Mouse (Mus musculus): ENCODE measurements at regions not wholly inside any gene's neighbourhood (a gene's known extent, or its start where the extent isn't known, plus 50 kb on each side); places are given as distances from the start of the nearest gene placed in this dataset.

DNA sequence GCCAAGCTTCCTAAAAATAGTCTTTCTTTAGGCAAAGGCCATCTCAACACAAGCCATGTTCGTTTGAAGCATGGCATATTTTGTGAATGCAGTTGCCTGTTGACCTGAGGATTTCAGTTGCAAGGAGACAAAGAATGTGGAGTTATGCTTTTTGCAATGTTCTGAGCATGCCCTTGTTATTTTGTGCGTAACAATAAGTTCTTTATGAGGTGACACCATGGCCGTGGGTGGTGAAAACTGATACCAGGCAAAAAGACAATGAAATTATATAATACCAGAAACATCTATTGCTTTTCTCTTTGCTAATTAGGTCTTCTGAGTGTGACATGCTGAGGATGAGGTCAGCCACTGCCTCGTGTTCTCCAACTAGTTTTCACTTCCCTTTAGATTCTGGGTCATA, 236.4 kb downstream of the Ttc32 start:
- H3K9me3 ChIP-seq (ENCODE audit: control insufficient read depth, low read length) = no peaks in the 10 kb centered on the region
- H3K9ac ChIP-seq (ENCODE audit: low read depth, low read length) = no peak overlapping the region
- no peaks in the 10 kb centered on the region for H3K36me3 ChIP-seq (ENCODE audit: control insufficient read depth, insufficient read depth, low read length)
- DNase-seq (ENCODE audit: low spot score) (no peak), ATAC-seq (ENCODE audit: low FRiP score) (no peak)
- no peak overlapping the region for H3K4me2 ChIP-seq (replicated peaks; ENCODE audit: low read depth, low read length)
- no peaks in the 10 kb centered on the region for H3K4me1 ChIP-seq (replicated peaks; ENCODE audit: control insufficient read depth, insufficient read depth, low read length)
- H3K27ac ChIP-seq (ENCODE audit: low read depth, low read length) = no peak overlapping the region
- H3K27me3 ChIP-seq (ENCODE audit: control insufficient read depth, insufficient read depth, low read length) = no peaks in the 10 kb centered on the region
- no peak overlapping the region for H3K4me3 ChIP-seq (ENCODE audit: low read depth, low read length)
- WGBS = 79% methylated on average over 4 of the region's 4 CpGs

- Histone ChIP-seq H3K27me3 (ENCODE audit: control insufficient read depth, insufficient read depth, low read length) (no peaks in the 10 kb centered on the region), H3K9ac (ENCODE audit: low read depth, low read length) (no peak overlapping the region), H3K27ac (ENCODE audit: low read depth, low read length) (no peak overlapping the region), H3K36me3 (ENCODE audit: control insufficient read depth, insufficient read depth, low read length) (no peaks in the 10 kb centered on the region), H3K4me1 (replicated peaks; ENCODE audit: control insufficient read depth, insufficient read depth, low read length) (no peaks in the 10 kb centered on the region), H3K9me3 (ENCODE audit: control insufficient read depth, low read length) (no peaks in the 10 kb centered on the region), H3K4me3 (ENCODE audit: low read depth, low read length) (no peak overlapping the region), H3K4me2 (replicated peaks; ENCODE audit: low read depth, low read length) (no peak overlapping the region)
- WGBS = 88% methylated on average over 2 of the region's 2 CpGs
- DNase-seq (ENCODE audit: low spot score) (no peak), ATAC-seq (ENCODE audit: low FRiP score) (no peak)
Observed at GRCm38 (mm10) chr12:9271484-9271883, 241.7 kb downstream of the Ttc32 start.

GRCm38 (mm10) chr12:9274181-9274580, 244.4 kb downstream of the Ttc32 start:
- DNase-seq (ENCODE audit: low spot score) (no peak), ATAC-seq (ENCODE audit: low FRiP score) (no peak)
- Histone ChIP-seq H3K9me3 (ENCODE audit: control insufficient read depth, low read length) (no peaks in the 10 kb centered on the region), H3K27me3 (ENCODE audit: control insufficient read depth, insufficient read depth, low read length) (no peaks in the 10 kb centered on the region), H3K27ac (ENCODE audit: low read depth, low read length) (no peak overlapping the region), H3K4me1 (replicated peaks; ENCODE audit: control insufficient read depth, insufficient read depth, low read length) (no peaks in the 10 kb centered on the region), H3K4me3 (ENCODE audit: low read depth, low read length) (no peak overlapping the region), H3K36me3 (ENCODE audit: control insufficient read depth, insufficient read depth, low read length) (no peaks in the 10 kb centered on the region), H3K9ac (ENCODE audit: low read depth, low read length) (no peak overlapping the region), H3K4me2 (replicated peaks; ENCODE audit: low read depth, low read length) (no peak overlapping the region)
- WGBS = 60% methylated on average over 1 of the region's 1 CpGs

DNA sequence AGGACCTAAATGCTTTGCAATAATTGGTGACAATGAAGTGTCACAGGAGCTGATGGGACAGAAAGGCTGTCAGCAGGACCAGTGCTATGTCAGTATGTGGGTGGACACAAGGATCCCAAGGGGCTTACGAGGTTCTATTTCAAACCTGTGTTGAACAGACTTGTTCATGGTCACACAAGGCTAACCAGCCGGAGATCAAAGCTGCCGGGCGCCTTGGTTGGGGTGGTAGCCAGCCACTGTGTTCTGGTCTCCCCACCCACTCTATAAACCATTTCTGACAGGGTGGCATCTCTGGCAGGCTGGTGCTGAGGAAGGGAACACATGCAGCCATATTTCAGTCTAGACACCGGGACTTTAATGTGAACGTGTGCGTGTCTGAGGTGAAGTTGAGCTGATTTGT, 245.9 kb downstream of the Ttc32 start:
- DNase-seq (ENCODE audit: low spot score) = no peak
- H3K27ac ChIP-seq (ENCODE audit: low read depth, low read length) = no peak overlapping the region
- H3K36me3 ChIP-seq (ENCODE audit: control insufficient read depth, insufficient read depth, low read length) = no peaks in the 10 kb centered on the region
- no peaks in the 10 kb centered on the region for H3K4me1 ChIP-seq (replicated peaks; ENCODE audit: control insufficient read depth, insufficient read depth, low read length)
- H3K9ac ChIP-seq (ENCODE audit: low read depth, low read length) = no peak overlapping the region
- 92% methylated on average over 7 of the region's 7 CpGs for WGBS
- H3K27me3 ChIP-seq (ENCODE audit: control insufficient read depth, insufficient read depth, low read length) = no peaks in the 10 kb centered on the region
- no peaks in the 10 kb centered on the region for H3K9me3 ChIP-seq (ENCODE audit: control insufficient read depth, low read length)
- no peak for ATAC-seq (ENCODE audit: low FRiP score)
- H3K4me2 ChIP-seq (replicated peaks; ENCODE audit: low read depth, low read length) = no peak overlapping the region
- H3K4me3 ChIP-seq (ENCODE audit: low read depth, low read length) = no peak overlapping the region

- WGBS = 28% methylated on average over 5 of the region's 5 CpGs
- Histone ChIP-seq H3K9ac (ENCODE audit: low read depth, low read length) (no peak overlapping the region), H3K4me3 (ENCODE audit: low read depth, low read length) (no peak overlapping the region), H3K27me3 (ENCODE audit: control insufficient read depth, insufficient read depth, low read length) (no peaks in the 10 kb centered on the region), H3K4me1 (replicated peaks; ENCODE audit: control insufficient read depth, insufficient read depth, low read length) (no peaks in the 10 kb centered on the region), H3K27ac (ENCODE audit: low read depth, low read length) (no peak overlapping the region), H3K36me3 (ENCODE audit: control insufficient read depth, insufficient read depth, low read length) (no peaks in the 10 kb centered on the region), H3K9me3 (ENCODE audit: control insufficient read depth, low read length) (no peaks in the 10 kb centered on the region), H3K4me2 (replicated peaks; ENCODE audit: low read depth, low read length) (no peak overlapping the region)
- no peak for ATAC-seq (ENCODE audit: low FRiP score)
- DNase-seq (ENCODE audit: low spot score) = no peak
Observed at GRCm38 (mm10) chr12:9278735-9279134, 248.9 kb downstream of the Ttc32 start.

DNA sequence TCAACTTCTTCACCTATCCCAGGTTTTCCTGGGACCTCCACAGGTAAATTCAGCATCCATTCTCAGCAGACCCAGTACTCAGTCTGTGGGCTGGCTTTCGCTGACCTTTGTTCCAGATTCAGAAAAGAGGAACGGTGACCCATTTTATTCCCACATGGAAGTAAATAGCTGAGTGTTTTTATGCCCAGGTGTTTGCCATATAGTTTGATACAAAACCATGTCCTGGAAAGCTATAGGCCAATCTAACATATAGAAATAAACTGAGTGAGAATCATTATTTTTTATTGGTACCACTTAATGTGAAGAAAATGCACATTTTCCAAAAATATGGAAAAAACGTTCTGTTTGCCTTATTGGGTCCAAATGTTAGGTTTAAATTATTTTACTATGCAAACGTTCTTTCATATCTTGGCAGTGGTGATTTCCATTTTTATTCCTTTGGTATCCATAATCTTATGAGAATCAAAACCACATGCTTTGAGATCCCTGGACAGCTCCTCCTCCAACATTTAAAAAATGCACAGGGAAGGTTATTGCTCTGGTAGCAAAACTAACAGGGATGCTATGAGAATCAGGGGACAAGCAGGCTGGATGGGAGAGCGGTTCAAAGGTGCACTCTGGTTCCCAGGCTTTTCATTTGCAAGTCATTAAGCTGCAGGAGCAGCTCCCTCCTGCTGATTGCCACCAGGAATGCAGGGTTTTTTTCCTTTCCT, 250.3 kb downstream of the Ttc32 start:
- DNase-seq (ENCODE audit: low spot score) (no peak), ATAC-seq (ENCODE audit: low FRiP score) (no peak)
- no peaks in the 10 kb centered on the region for H3K27me3 ChIP-seq (ENCODE audit: control insufficient read depth, insufficient read depth, low read length)
- no peaks in the 10 kb centered on the region for H3K36me3 ChIP-seq (ENCODE audit: control insufficient read depth, insufficient read depth, low read length)
- no peak overlapping the region for H3K4me2 ChIP-seq (replicated peaks; ENCODE audit: low read depth, low read length)
- no peak overlapping the region for H3K4me3 ChIP-seq (ENCODE audit: low read depth, low read length)
- H3K4me1 ChIP-seq (replicated peaks; ENCODE audit: control insufficient read depth, insufficient read depth, low read length) = no peaks in the 10 kb centered on the region
- H3K27ac ChIP-seq (ENCODE audit: low read depth, low read length) = no peak overlapping the region
- H3K9me3 ChIP-seq (ENCODE audit: control insufficient read depth, low read length) = no peaks in the 10 kb centered on the region
- H3K9ac ChIP-seq (ENCODE audit: low read depth, low read length) = no peak overlapping the region
- 50% methylated on average over 5 of the region's 5 CpGs for WGBS

GRCm38 (mm10) chr12:9287271-9287670, 257.5 kb downstream of the Ttc32 start:
- Histone ChIP-seq H3K9me3 (ENCODE audit: control insufficient read depth, low read length) (no peaks in the 10 kb centered on the region), H3K27me3 (ENCODE audit: control insufficient read depth, insufficient read depth, low read length) (no peaks in the 10 kb centered on the region), H3K27ac (ENCODE audit: low read depth, low read length) (no peak overlapping the region), H3K36me3 (ENCODE audit: control insufficient read depth, insufficient read depth, low read length) (no peaks in the 10 kb centered on the region), H3K9ac (ENCODE audit: low read depth, low read length) (no peak overlapping the region), H3K4me2 (replicated peaks; ENCODE audit: low read depth, low read length) (no peak overlapping the region), H3K4me1 (replicated peaks; ENCODE audit: control insufficient read depth, insufficient read depth, low read length) (no peaks in the 10 kb centered on the region), H3K4me3 (ENCODE audit: low read depth, low read length) (no peak overlapping the region)
- 89% methylated on average over 2 of the region's 2 CpGs for WGBS
- DNase-seq (ENCODE audit: low spot score) (no peak), ATAC-seq (ENCODE audit: low FRiP score) (no peak)

- Histone ChIP-seq H3K4me2 (replicated peaks; ENCODE audit: low read depth, low read length) (no peak overlapping the region), H3K9me3 (ENCODE audit: control insufficient read depth, low read length) (no peaks in the 10 kb centered on the region), H3K27ac (ENCODE audit: low read depth, low read length) (no peak overlapping the region), H3K27me3 (ENCODE audit: control insufficient read depth, insufficient read depth, low read length) (no peaks in the 10 kb centered on the region), H3K4me3 (ENCODE audit: low read depth, low read length) (no peak overlapping the region), H3K9ac (ENCODE audit: low read depth, low read length) (no peak overlapping the region), H3K36me3 (ENCODE audit: control insufficient read depth, insufficient read depth, low read length) (no peaks in the 10 kb centered on the region), H3K4me1 (replicated peaks; ENCODE audit: control insufficient read depth, insufficient read depth, low read length) (no peaks in the 10 kb centered on the region)
- no peak for DNase-seq (ENCODE audit: low spot score)
- no peak for ATAC-seq (ENCODE audit: low FRiP score)
Observed at GRCm38 (mm10) chr12:9292656-9293055, 262.9 kb downstream of the Ttc32 start.

DNA sequence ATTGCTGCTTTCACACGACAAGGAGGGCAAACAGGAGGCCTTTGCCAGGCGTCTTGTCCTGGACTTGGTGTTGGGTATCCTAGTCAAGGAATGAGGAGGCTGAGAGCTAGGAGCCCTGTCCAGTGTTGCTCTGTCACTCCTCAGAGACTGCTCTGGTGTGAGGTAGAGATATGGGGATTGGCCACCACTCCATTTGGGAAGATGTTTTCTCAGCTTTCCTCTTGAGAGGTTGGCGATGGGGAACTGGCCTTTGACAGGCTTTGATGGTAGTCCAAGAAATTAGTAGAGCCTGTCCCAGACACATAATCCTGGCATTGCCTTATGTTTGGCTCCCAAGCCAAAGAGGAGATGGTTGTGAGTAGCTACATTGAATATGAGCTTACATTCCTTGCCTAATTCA, 265.4 kb downstream of the Ttc32 start:
- Histone ChIP-seq H3K27ac (ENCODE audit: low read depth, low read length) (no peak overlapping the region), H3K9me3 (ENCODE audit: control insufficient read depth, low read length) (no peaks in the 10 kb centered on the region), H3K9ac (ENCODE audit: low read depth, low read length) (no peak overlapping the region), H3K4me1 (replicated peaks; ENCODE audit: control insufficient read depth, insufficient read depth, low read length) (no peaks in the 10 kb centered on the region), H3K36me3 (ENCODE audit: control insufficient read depth, insufficient read depth, low read length) (no peaks in the 10 kb centered on the region), H3K4me2 (replicated peaks; ENCODE audit: low read depth, low read length) (no peak overlapping the region), H3K4me3 (ENCODE audit: low read depth, low read length) (no peak overlapping the region), H3K27me3 (ENCODE audit: control insufficient read depth, insufficient read depth, low read length) (no peaks in the 10 kb centered on the region)
- 89% methylated on average over 3 of the region's 3 CpGs for WGBS
- ATAC-seq (ENCODE audit: low FRiP score) = no peak
- no peak for DNase-seq (ENCODE audit: low spot score)
